Mouse (Mus musculus) spleen, postnatal 10 days (tissue): Measurements from ENCODE around the gene Fthl17b.
A peak's percentile ranks its signal among the peaks of the same experiment; 100 is the strongest.
"Not testable (repeated sequence)": the region's sequence is repeated elsewhere in the genome, so short reads cannot be mapped to it uniquely, and the experiment has no call there.

ENCODE experiments used
- DNase-seq, 2 experiments: peaks; one replicate each; pipeline ENCODE4 v3.0.0; 2021 to 2022; ENCODE audit warnings: low spot score in 2 of 2

Gene Fthl17b

DNA sequence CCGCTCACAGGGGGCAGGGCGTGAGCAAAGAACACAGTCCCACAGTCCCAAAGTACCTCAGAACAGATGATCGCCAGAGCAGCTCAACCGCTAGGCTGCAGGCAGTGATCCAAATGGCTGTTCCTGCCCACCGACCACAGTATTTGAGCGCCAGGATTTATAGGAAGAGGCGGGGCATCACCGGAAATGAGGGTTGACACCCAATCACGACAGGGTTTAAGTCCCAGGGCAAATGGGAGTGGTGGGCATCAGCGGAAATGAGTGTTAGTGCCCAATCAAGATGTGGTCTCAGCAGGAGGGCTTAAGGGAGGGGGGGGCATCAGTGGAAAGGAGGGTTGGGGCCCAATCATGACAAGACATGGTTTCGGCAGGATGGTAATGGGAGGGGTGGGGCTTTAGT, at the start of gene Fthl17b:
Fthl17b (minus strand) TSS at position 101 of the 400 bp plus-strand sequence.
- not testable (repeated sequence) for DNase-seq

DNA sequence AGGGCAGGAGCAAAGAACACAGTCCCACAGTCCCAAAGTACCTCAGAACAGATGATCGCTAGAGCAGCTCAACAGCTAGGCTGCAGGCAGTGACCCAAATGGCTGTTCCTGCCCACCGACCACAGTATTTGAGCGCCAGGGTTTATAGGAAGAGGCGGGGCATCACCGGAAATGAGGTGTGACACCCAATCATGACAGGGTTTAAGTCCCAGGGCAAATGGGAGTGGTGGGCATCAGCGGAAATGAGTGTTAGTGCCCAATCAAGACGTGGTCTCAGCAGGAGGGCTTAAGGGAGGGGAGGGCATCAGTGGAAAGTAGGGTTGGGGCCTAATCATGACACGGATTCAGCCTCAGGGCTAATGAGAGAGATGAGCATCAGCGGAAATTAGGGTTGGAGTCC, 23.9 kb upstream of the Fthl17b start, which contains the start of gene Fthl17d:
Fthl17d (minus strand) TSS at position 101 of the 400 bp plus-strand sequence.
- not testable (repeated sequence) for DNase-seq

- DNase-seq: not testable (repeated sequence)
Measured at GRCm38 (mm10) chrX:8976459-8976858, 13.7 kb upstream of the Fthl17b start, which contains the start of gene Fthl17c. TSS of gene Fthl17c (minus strand) at chrX:8976559.

GRCm38 (mm10) chrX:8964618-8965017, 1.8 kb upstream of the Fthl17b start:
- DNase-seq: not testable (repeated sequence)

DNA sequence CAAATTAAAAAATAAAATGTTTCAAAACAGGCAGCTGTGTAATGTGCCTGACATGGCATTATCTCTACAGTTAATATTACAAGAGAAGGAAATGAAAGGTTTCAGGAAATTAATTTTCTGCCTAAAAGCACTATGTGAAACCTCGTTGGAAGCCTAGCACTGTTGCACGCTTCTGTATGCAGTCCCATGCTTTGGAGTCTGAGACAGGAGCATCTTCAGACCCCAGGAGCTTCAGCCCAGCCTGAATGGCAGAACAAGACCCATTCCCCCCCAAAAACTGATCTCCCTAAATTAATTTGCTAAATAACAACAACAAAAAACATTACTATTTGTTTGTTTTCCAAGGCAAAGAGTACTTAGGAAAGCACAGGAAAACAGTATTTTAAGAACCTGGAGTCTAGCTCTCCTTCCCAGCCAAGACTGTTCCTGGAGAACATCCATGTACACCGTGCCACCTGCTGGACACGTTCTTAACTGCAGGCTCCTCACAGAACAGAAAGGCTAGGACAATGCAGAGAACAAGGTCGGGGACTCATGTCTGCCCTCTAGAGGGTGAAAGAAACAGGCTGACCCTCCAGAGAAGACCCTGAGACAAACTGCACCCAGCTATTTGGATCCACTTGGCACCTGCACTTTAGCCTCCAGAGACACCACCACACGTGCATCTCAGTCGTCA, 14.5 kb downstream of the Fthl17b start:
- DNase-seq: peak in 1 of 2 experiments; percentile 51

GRCm38 (mm10) chrX:8944041-8944440, 18.7 kb downstream of the Fthl17b start:
- no peak for DNase-seq

GRCm38 (mm10) chrX:8927308-8927707, 35.5 kb downstream of the Fthl17b start:
- DNase-seq: no peak

GRCm38 (mm10) chrX:8921813-8922607, 40.8 kb downstream of the Fthl17b start:
- DNase-seq: no peak

DNA sequence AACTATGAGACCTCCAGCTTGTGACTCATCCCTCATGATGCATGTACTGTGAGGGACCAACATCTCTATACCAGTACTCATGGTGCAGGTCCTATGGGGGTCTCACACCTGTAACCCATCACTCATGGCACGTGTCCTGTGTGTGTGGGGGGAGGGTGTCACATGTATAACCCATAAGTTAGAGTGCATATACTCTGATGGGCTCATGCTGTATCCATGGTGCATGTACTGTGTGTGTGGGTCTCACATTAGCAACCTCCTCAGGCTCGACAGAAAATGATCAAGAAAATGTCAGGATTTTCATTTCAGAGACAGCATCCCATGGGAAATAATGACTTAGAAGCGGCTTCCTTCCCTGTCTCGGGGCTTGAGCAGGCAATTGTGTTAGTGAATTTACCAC, 41.7 kb downstream of the Fthl17b start:
- no peak for DNase-seq
